Mouse (Mus musculus) myocyte (in vitro differentiated cells): ENCODE results near the gene Ankmy1. TPM values are rescaled to one million over a fixed set of nuclear protein-coding genes. Genes with fewer than 3 reads are reported as not detected.
A peak's percentile ranks its signal among the peaks of the same experiment; 100 is the strongest.

ENCODE experiments used
- H3K27me3 ChIP-seq: one replicate; pipeline ENCODE4 v1.6.1; 2011; ENCODE audit not compliant: control insufficient read depth, insufficient read depth, insufficient read length
- H3K36me3 ChIP-seq: one replicate; pipeline ENCODE4 v1.6.1; 2011; ENCODE audit not compliant: control insufficient read depth, insufficient read depth
- H3K4me2 ChIP-seq: one replicate; pipeline ENCODE4 v1.6.1; 2011; ENCODE audit warnings: low read depth, control low read depth
- H3K4me3 ChIP-seq: one replicate; pipeline ENCODE4 v1.5.1; 2011; ENCODE audit warnings: mild to moderate bottlenecking, control low read depth, moderate library complexity
- H3K79me2 ChIP-seq: one replicate; pipeline ENCODE4 v1.6.1; 2011; ENCODE audit not compliant: control insufficient read depth, insufficient read depth
- H3ac ChIP-seq: one replicate; pipeline ENCODE4 v1.6.1; 2011; ENCODE audit not compliant: control insufficient read depth, insufficient read length
- CEBPB ChIP-seq: IDR thresholded peaks from 2 replicates; pipeline ENCODE4 v1.6.1; 2011; ENCODE audit warnings: mild to moderate bottlenecking, moderate library complexity; ENCODE audit not compliant: poor library complexity, insufficient read depth, severe bottlenecking
- E2F4 ChIP-seq: IDR thresholded peaks from one replicate; pipeline ENCODE4 v1.6.1; 2011; ENCODE audit warnings: mild to moderate bottlenecking, control low read depth, moderate library complexity; ENCODE audit not compliant: insufficient read depth
- MAX ChIP-seq: IDR thresholded peaks from one replicate; pipeline ENCODE4 v1.6.1; 2011; ENCODE audit warnings: low read depth, mild to moderate bottlenecking, control low read depth
- MYOD1 ChIP-seq, 3 experiments: IDR thresholded peaks; one replicate each; pipeline ENCODE4 v1.6.1; 2011; ENCODE audit warnings: control low read depth in 2 of 3, low read depth in 2 of 3, mild to moderate bottlenecking in 2 of 3, moderate library complexity in 1 of 3; ENCODE audit not compliant: insufficient read length in 2 of 3, control insufficient read depth in 1 of 3
- MYOG ChIP-seq, 3 experiments: IDR thresholded peaks; one replicate each; pipeline ENCODE4 v1.6.1; 2011; ENCODE audit warnings: control low read depth in 2 of 3, low read depth in 2 of 3, mild to moderate bottlenecking in 2 of 3; ENCODE audit not compliant: insufficient read length in 2 of 3, control insufficient read depth in 1 of 3, insufficient read depth in 1 of 3
- POLR2A ChIP-seq: IDR thresholded peaks from one replicate; pipeline ENCODE4 v1.6.1; 2011; ENCODE audit warnings: low read depth, mild to moderate bottlenecking, control low read depth, moderate library complexity; ENCODE audit not compliant: insufficient read length
- POLR2AphosphoS2 ChIP-seq: IDR thresholded peaks from one replicate; pipeline ENCODE4 v1.6.1; 2011; ENCODE audit warnings: low read depth, control low read depth; ENCODE audit not compliant: insufficient read length
- REST ChIP-seq: IDR thresholded peaks from one replicate; pipeline ENCODE4 v1.6.1; 2011; ENCODE audit warnings: mild to moderate bottlenecking, control low read depth, moderate library complexity; ENCODE audit not compliant: insufficient read depth, insufficient read length
- SRF ChIP-seq: IDR thresholded peaks from one replicate; pipeline ENCODE4 v1.6.1; 2011; ENCODE audit warnings: low read depth; ENCODE audit not compliant: control insufficient read depth, insufficient read length
- TCF12 ChIP-seq: IDR thresholded peaks from one replicate; pipeline ENCODE4 v1.6.1; 2011; ENCODE audit warnings: mild to moderate bottlenecking, control low read depth; ENCODE audit not compliant: poor library complexity, insufficient read depth, severe bottlenecking
- TCF3 ChIP-seq: IDR thresholded peaks from one replicate; pipeline ENCODE4 v1.6.1; 2011; ENCODE audit warnings: low read depth, control low read depth; ENCODE audit not compliant: insufficient read length
- USF1 ChIP-seq: IDR thresholded peaks from one replicate; pipeline ENCODE4 v1.6.1; 2011; ENCODE audit warnings: low read depth, mild to moderate bottlenecking, control low read depth, moderate library complexity
- polyA plus RNA-seq: library from polyadenylated mRNA; unstranded; fragments of >200 nt; fragmentation: generic; extraction: Trizol; gene quantifications from one replicate; pipeline ENCODE4 v1.2.1, GENCODE M21; 2012; ENCODE audit warnings: missing spikeins

The Ankmy1 gene
- polyA plus RNA-seq, 1 experiment = 2.4 TPM

- Histone ChIP-seq H3K79me2 (peaks cover 10% of the 10 kb centered on the region), H3ac (no peak overlapping the region), H3K36me3 (peaks cover 11% of the 10 kb centered on the region), H3K4me2 (peak overlapping the region; percentile 76), H3K27me3 (no peaks in the 10 kb centered on the region), H3K4me3 (peak overlapping the region; percentile 27)
- TF ChIP-seq MYOD1 (IDR thresholded peaks at IDR 0.05; ENCODE audit: control insufficient read depth in 1 of 3, insufficient read length in 2 of 3, low read depth in 2 of 3) (no peak), MAX (no peak), POLR2A (no peak), TCF3 (no peak)
Measured at GRCm38 (mm10) chr1:92912286-92912685, 9.6 kb upstream of the Ankmy1 start.

- TF ChIP-seq E2F4 (no peak), MYOG (IDR thresholded peaks at IDR 0.05; ENCODE audit: control insufficient read depth in 1 of 3, insufficient read depth in 1 of 3, insufficient read length in 2 of 3, low read depth in 2 of 3) (no peak), MYOD1 (IDR thresholded peaks at IDR 0.05; ENCODE audit: control insufficient read depth in 1 of 3, insufficient read length in 2 of 3, low read depth in 2 of 3) (peak in 2 of 3 experiments; percentile 67 to 82), CEBPB (no peak), REST (no peak), MAX (no peak)
Measured at GRCm38 (mm10) chr1:92911721-92912138, 9.0 kb upstream of the Ankmy1 start.

GRCm38 (mm10) chr1:92910925-92911720 is 8.4 kb upstream of the Ankmy1 start:
- H3K79me2 ChIP-seq = peaks cover 10% of the 10 kb centered on the region
- TF ChIP-seq MYOD1 (IDR thresholded peaks at IDR 0.05; ENCODE audit: control insufficient read depth in 1 of 3, insufficient read length in 2 of 3, low read depth in 2 of 3) = peak in 1 of 3 experiments; percentile 25
- no peak for TF ChIP-seq MAX
- TF ChIP-seq POLR2AphosphoS2 = no peak
- no peak for TF ChIP-seq CEBPB
- no peak for TF ChIP-seq REST
- TF ChIP-seq TCF12 = no peak
- peak in 2 of 3 experiments; percentile 15 to 49 for TF ChIP-seq MYOG (IDR thresholded peaks at IDR 0.05; ENCODE audit: control insufficient read depth in 1 of 3, insufficient read depth in 1 of 3, insufficient read length in 2 of 3, low read depth in 2 of 3)
- no peak for TF ChIP-seq SRF
- TF ChIP-seq POLR2A = peak; percentile 65
- no peak for TF ChIP-seq USF1
- TF ChIP-seq TCF3 = no peak
- no peak for TF ChIP-seq E2F4
- no peaks in the 10 kb centered on the region for H3K27me3 ChIP-seq
- H3K4me2 ChIP-seq = peak overlapping the region; percentile 76
- H3K4me3 ChIP-seq = peak overlapping the region; percentile 27
- peak overlapping the region; percentile 79 for H3ac ChIP-seq
- H3K36me3 ChIP-seq = peaks cover 6% of the 10 kb centered on the region

More at GRCm38 (mm10) chr1:92911721-92912138, 9.0 kb upstream of the Ankmy1 start:
- Histone ChIP-seq H3K4me2 (peak overlapping the region; percentile 76), H3K4me3 (peak overlapping the region; percentile 27), H3K27me3 (no peaks in the 10 kb centered on the region), H3K79me2 (peaks cover 10% of the 10 kb centered on the region), H3ac (peak overlapping the region; percentile 79), H3K36me3 (peaks cover 11% of the 10 kb centered on the region)

GRCm38 (mm10) chr1:92910239-92910885 is 7.7 kb upstream of the Ankmy1 start, which contains the start of gene Rnpepl1:
Gene Rnpepl1 (plus strand): TSS chr1:92910783.
- H3K36me3 ChIP-seq = peaks cover 5% of the 10 kb centered on the region
- peak within 1 kb of the TSS; percentile 27 for H3K4me3 ChIP-seq
- H3K79me2 ChIP-seq = peaks cover 10% of the 10 kb centered on the region
- TF ChIP-seq SRF (no peak), POLR2AphosphoS2 (peak; percentile 87), POLR2A (peak; percentile 79), MYOG (IDR thresholded peaks at IDR 0.05; ENCODE audit: control insufficient read depth in 1 of 3, insufficient read depth in 1 of 3, insufficient read length in 2 of 3, low read depth in 2 of 3) (peak in 2 of 3 experiments; percentile 14 to 51)
- H3ac ChIP-seq = peak within 1 kb of the TSS; percentile 79
- peak within 1 kb of the TSS; percentile 76 for H3K4me2 ChIP-seq
- no peaks in the 10 kb centered on the region for H3K27me3 ChIP-seq

- H3K27me3 ChIP-seq = no peaks in the 10 kb centered on the region
Measured at GRCm38 (mm10) chr1:92909068-92909467, 6.4 kb upstream of the Ankmy1 start.

More at GRCm38 (mm10) chr1:92909068-92909467, 6.4 kb upstream of the Ankmy1 start:
- H3K79me2 ChIP-seq = peaks cover 10% of the 10 kb centered on the region
- peak overlapping the region; percentile 68 for H3K4me2 ChIP-seq
- TF ChIP-seq USF1 (no peak), TCF3 (no peak), MYOD1 (IDR thresholded peaks at IDR 0.05; ENCODE audit: control insufficient read depth in 1 of 3, insufficient read length in 2 of 3, low read depth in 2 of 3) (no peak), CEBPB (no peak), MAX (no peak), TCF12 (no peak), SRF (no peak), POLR2AphosphoS2 (no peak), E2F4 (no peak), POLR2A (no peak), REST (no peak), MYOG (IDR thresholded peaks at IDR 0.05; ENCODE audit: control insufficient read depth in 1 of 3, insufficient read depth in 1 of 3, insufficient read length in 2 of 3, low read depth in 2 of 3) (no peak)
- H3K36me3 ChIP-seq = no peaks in the 10 kb centered on the region
- no peak overlapping the region for H3ac ChIP-seq
- peak overlapping the region; percentile 27 for H3K4me3 ChIP-seq
